Mouse (Mus musculus) spleen, embryonic (tissue): Measurements from ENCODE around the gene Myocd.

ENCODE experiments used
- CTCF ChIA-PET: fragments of 350-600 bp; sonication (Branson Sonifier 250); formaldehyde crosslinking; loops from one replicate; lab custom pipeline; 2022; lab: Charles Lee

The Myocd gene

GRCm38 (mm10) chr11:65214954-65215629 lies 54.7 kb downstream of the Myocd start:
- CTCF ChIA-PET = no interaction called here

- CTCF ChIA-PET = no interaction called here
Observed at GRCm38 (mm10) chr11:65213806-65214205, 56.0 kb downstream of the Myocd start.

GRCm38 (mm10) chr11:65211701-65212100 lies 58.1 kb downstream of the Myocd start:
- CTCF ChIA-PET = interaction anchor here (0.6 kb wide), 1 partner anchor 132 kb away, joined by 3 read pairs; no protein-coding TSS in a partner anchor

- CTCF ChIA-PET = no interaction called here
Observed at GRCm38 (mm10) chr11:65209441-65209840, 60.3 kb downstream of the Myocd start.

- CTCF ChIA-PET = no interaction called here
Observed at GRCm38 (mm10) chr11:65205306-65205705, 64.5 kb downstream of the Myocd start.

- CTCF ChIA-PET = no interaction called here
Observed at GRCm38 (mm10) chr11:65204651-65205050, 65.1 kb downstream of the Myocd start.

GRCm38 (mm10) chr11:65203020-65203419 lies 66.8 kb downstream of the Myocd start:
- CTCF ChIA-PET = no interaction called here

GRCm38 (mm10) chr11:65202236-65202635 lies 67.6 kb downstream of the Myocd start:
- CTCF ChIA-PET = no interaction called here

GRCm38 (mm10) chr11:65198026-65198425 lies 71.8 kb downstream of the Myocd start:
- CTCF ChIA-PET = no interaction called here

- CTCF ChIA-PET = no interaction called here
Observed at GRCm38 (mm10) chr11:65197280-65197679, 72.5 kb downstream of the Myocd start.

GRCm38 (mm10) chr11:65186974-65187373 lies 82.8 kb downstream of the Myocd start:
- CTCF ChIA-PET = no interaction called here

GRCm38 (mm10) chr11:65185114-65185513 lies 84.7 kb downstream of the Myocd start:
- CTCF ChIA-PET = no interaction called here

GRCm38 (mm10) chr11:65170121-65170750 lies 99.6 kb downstream of the Myocd start:
- CTCF ChIA-PET = no interaction called here

GRCm38 (mm10) chr11:65162767-65163120 lies 107.0 kb downstream of the Myocd start, which contains the start of gene Arhgap44:
TSS of gene Arhgap44 (minus strand) at chr11:65162961.
- CTCF ChIA-PET = no interaction called here

- CTCF ChIA-PET = no interaction called here
Observed at GRCm38 (mm10) chr11:65161881-65162766, 107.7 kb downstream of the Myocd start.

- CTCF ChIA-PET = no interaction called here
Observed at GRCm38 (mm10) chr11:65160991-65161880, 108.6 kb downstream of the Myocd start.

- CTCF ChIA-PET = no interaction called here
Observed at GRCm38 (mm10) chr11:65159791-65160190, 110.0 kb downstream of the Myocd start, which contains the start of gene 1700086D15Rik. TSS of gene 1700086D15Rik (minus strand) at chr11:65159891.

- CTCF ChIA-PET = no interaction called here
Observed at GRCm38 (mm10) chr11:65158658-65158990, 111.2 kb downstream of the Myocd start.

- CTCF ChIA-PET = interaction anchor here (0.7 kb wide), 1 partner anchor 213 kb away, joined by 7 read pairs; no protein-coding TSS in a partner anchor
Observed at GRCm38 (mm10) chr11:65157966-65158657, 111.7 kb downstream of the Myocd start.

GRCm38 (mm10) chr11:65153006-65153405 lies 116.8 kb downstream of the Myocd start:
- CTCF ChIA-PET = no interaction called here

GRCm38 (mm10) chr11:65148441-65148840 lies 121.3 kb downstream of the Myocd start:
- CTCF ChIA-PET = no interaction called here
